Mouse (Mus musculus): ENCODE data around the gene Prkce. TPM values are rescaled to one million over a fixed set of nuclear protein-coding genes. Genes with fewer than 3 reads are reported as not detected.

Prkce gene
- polyA plus RNA-seq, 1 experiment from 2014 or later: 9.0 TPM

DNA sequence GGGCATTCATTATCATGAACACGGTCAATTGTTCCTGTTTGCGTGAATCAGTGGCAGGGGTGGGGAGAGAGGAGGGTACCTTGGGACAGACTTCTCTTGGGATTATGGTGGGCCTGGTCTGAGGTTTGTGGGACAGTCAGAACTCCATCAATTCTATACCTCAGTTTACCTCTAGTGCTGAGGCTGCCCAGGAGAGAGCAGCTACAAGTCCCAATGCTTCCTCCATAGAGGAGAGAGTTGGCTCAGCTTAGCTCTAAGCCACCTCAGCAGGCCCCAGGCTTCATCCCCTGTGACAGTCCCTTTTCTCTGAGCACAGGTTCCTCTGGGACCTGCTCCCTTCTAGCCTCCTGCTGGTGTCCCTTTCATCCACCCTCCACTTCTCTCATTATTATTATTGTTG is 507.4 kb downstream of the Prkce start:
- Histone ChIP-seq H3K27me3 (no peaks in the 10 kb centered on the region), H3K36me3 (no peaks in the 10 kb centered on the region), H3K27ac (no peak overlapping the region), H3K4me2 (no peak overlapping the region), H3K9me3 (no peaks in the 10 kb centered on the region), H3K4me3 (no peak overlapping the region), H3K9ac (no peak overlapping the region), H3K4me1 (peaks cover 8% of the 10 kb centered on the region; the same call in 1 of the 2 replicates)
- no peak for ATAC-seq (ENCODE audit: insufficient number of reproducible peaks, insufficient read depth, low FRiP score, low TSS enrichment, low read depth)
- 63% methylated on average over 2 of the region's 2 CpGs for WGBS

DNA sequence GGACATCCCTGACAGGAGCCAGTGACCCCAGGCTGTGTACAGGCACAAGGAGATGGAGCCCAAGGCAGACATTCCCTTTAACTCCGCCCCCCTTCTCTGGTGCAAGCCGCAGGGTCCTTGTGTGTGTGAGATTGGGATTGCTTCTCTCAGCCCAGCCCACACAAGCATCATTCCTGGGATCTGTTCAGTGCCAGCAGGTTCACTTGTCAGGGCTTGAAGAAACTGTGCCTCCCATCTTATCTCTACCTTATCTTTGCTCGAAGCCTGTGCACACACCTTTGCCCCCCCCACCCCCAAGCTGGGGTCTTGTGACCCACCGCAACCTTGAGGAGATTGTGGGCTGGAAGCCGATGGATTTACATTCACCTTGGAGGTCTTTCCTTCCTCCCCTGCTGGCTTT is 508.8 kb downstream of the Prkce start:
- Histone ChIP-seq H3K27ac (no peak overlapping the region), H3K4me2 (no peak overlapping the region), H3K4me1 (no peaks in the 10 kb centered on the region), H3K9me3 (no peaks in the 10 kb centered on the region), H3K9ac (no peak overlapping the region), H3K4me3 (no peak overlapping the region), H3K27me3 (no peaks in the 10 kb centered on the region), H3K36me3 (no peaks in the 10 kb centered on the region)
- no peak for ATAC-seq (ENCODE audit: insufficient number of reproducible peaks, insufficient read depth, low FRiP score, low TSS enrichment, low read depth)
- WGBS: 67% methylated on average over 5 of the region's 5 CpGs

DNA sequence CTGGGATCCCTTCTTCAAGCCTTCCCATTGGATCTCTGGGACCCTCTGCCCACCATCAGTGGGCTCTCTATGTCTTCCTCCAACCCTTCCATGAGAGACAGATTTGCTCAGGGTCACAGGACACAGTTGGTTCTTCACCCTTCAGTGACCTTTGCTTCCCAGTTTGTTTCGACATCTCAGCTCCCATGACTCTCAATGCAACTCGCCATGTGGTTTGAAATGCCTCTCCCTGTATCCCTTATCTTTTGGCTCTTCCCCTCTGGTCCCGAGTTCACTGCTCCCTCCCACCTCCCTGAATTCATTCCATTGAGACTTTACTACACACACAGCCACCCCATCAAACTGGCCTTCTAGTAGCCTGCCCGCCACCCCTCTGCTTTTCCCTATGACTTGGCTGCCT is 509.3 kb downstream of the Prkce start:
- Histone ChIP-seq H3K27ac (no peak overlapping the region), H3K36me3 (no peaks in the 10 kb centered on the region), H3K27me3 (no peaks in the 10 kb centered on the region), H3K4me3 (no peak overlapping the region), H3K9ac (no peak overlapping the region), H3K9me3 (no peaks in the 10 kb centered on the region), H3K4me1 (no peaks in the 10 kb centered on the region), H3K4me2 (no peak overlapping the region)
- 71% methylated on average over 4 of the region's 4 CpGs for WGBS
- ATAC-seq (ENCODE audit: insufficient number of reproducible peaks, insufficient read depth, low FRiP score, low TSS enrichment, low read depth): no peak

DNA sequence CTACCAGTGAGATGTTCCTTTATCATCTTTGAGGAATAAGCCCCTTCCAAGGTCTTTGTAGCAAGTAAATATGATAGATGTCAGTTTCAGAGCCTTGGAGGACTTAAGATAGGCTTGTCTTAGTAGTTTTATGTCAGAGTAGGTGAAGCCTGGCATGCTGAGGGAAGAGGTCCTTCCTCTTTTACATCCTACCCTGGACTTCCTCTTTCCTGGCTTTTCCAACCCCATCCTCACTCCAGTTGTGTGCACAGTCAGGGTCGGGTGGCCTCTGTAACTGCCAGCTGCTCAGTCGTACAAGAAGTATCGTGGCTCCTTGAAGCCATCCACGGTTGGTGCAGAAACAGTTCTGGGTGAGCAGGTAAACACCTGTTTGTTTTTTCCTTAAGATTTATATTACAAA is 517.7 kb downstream of the Prkce start:
- 92% methylated on average over 4 of the region's 4 CpGs for WGBS
- Histone ChIP-seq H3K27ac (no peak overlapping the region), H3K27me3 (no peaks in the 10 kb centered on the region), H3K9ac (no peak overlapping the region), H3K4me2 (no peak overlapping the region), H3K9me3 (no peaks in the 10 kb centered on the region), H3K4me3 (no peak overlapping the region), H3K36me3 (no peaks in the 10 kb centered on the region), H3K4me1 (no peaks in the 10 kb centered on the region)
- no peak for ATAC-seq (ENCODE audit: insufficient number of reproducible peaks, insufficient read depth, low FRiP score, low TSS enrichment, low read depth)

DNA sequence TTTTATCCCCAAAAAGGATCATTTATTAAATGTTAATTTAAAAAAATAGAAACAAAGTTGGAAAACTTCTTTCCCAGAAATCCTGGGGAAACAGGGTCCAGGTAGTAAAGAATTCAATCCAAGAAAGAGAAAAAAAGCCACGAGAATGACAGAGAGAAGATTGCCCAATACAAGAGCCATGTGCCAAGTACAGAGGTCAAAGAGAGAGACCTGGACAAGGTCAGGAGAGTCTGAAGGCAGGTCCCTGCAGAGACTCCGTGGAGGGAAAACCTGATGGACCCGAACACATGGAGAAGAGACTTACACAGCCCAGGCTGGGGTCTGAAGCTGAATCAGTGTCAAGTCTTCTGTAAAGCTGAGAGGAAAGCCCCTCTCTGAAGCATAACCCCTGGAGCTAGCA is 519.4 kb downstream of the Prkce start:
- Histone ChIP-seq H3K9ac (no peak overlapping the region), H3K4me1 (no peaks in the 10 kb centered on the region), H3K27me3 (no peaks in the 10 kb centered on the region), H3K36me3 (no peaks in the 10 kb centered on the region), H3K4me3 (no peak overlapping the region), H3K27ac (no peak overlapping the region), H3K9me3 (no peaks in the 10 kb centered on the region), H3K4me2 (no peak overlapping the region)
- 85% methylated on average over 3 of the region's 3 CpGs for WGBS
- ATAC-seq (ENCODE audit: insufficient number of reproducible peaks, insufficient read depth, low FRiP score, low TSS enrichment, low read depth): no peak

DNA sequence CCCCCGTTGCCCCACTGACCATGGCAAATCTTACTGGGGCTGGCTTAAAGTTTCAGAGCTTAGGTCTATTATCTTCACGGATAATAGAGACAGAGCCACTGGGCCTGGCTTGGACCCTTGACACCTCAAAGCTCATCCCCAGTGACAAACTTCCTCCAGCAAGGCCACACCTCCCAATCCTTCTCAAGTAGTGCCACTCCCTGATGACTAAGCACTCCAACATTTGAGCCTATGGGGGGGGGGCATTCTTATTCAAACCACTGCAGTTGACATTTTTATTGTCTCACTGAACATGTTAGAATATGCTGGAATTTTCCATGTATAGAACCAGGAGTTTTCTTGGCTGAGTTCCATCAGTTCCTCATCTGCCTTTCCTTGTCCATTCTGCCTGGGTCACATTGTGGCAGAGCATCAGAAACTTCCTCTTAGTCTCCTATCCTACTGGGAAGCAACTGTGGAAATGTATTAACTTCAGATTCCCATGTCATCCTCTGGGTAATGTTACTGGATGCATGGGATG is 523.3 kb downstream of the Prkce start:
- H3K27me3 ChIP-seq: no peaks in the 10 kb centered on the region
- H3K9me3 ChIP-seq: no peaks in the 10 kb centered on the region
- H3K4me3 ChIP-seq: no peak overlapping the region
- 90% methylated on average over 2 of the region's 2 CpGs for WGBS
- H3K36me3 ChIP-seq: no peaks in the 10 kb centered on the region
- no peak for ATAC-seq (ENCODE audit: insufficient number of reproducible peaks, insufficient read depth, low FRiP score, low TSS enrichment, low read depth)
- H3K9ac ChIP-seq: no peak overlapping the region
- H3K4me1 ChIP-seq: no peaks in the 10 kb centered on the region
- H3K4me2 ChIP-seq: no peak overlapping the region
- no peak overlapping the region for H3K27ac ChIP-seq

DNA sequence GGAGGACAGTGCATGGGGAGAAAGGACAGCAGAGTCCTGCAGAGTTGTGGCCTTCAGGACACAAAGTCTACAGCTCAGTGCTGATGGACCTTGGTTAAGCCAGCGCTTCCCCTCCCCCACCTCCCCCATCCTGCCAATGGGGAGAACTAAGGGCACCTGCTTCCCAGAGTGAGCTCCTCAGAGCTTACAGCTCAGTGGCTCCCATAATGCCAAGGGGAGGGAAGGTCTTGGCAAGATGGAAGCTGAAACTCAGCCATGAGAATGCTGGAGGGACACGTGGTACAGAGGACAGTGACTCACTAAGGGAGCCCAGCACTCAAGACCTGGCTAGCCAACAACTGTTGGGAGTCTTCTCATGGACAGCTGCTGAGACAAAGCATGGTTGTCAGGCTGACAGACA is 530.2 kb downstream of the Prkce start:
- WGBS: 80% methylated on average over 2 of the region's 2 CpGs
- no peaks in the 10 kb centered on the region for H3K36me3 ChIP-seq
- H3K4me1 ChIP-seq: no peaks in the 10 kb centered on the region
- no peak overlapping the region for H3K4me2 ChIP-seq
- H3K9me3 ChIP-seq: no peaks in the 10 kb centered on the region
- no peaks in the 10 kb centered on the region for H3K27me3 ChIP-seq
- ATAC-seq (ENCODE audit: insufficient number of reproducible peaks, insufficient read depth, low FRiP score, low TSS enrichment, low read depth): no peak
- no peak overlapping the region for H3K9ac ChIP-seq
- no peak overlapping the region for H3K4me3 ChIP-seq
- no peak overlapping the region for H3K27ac ChIP-seq

DNA sequence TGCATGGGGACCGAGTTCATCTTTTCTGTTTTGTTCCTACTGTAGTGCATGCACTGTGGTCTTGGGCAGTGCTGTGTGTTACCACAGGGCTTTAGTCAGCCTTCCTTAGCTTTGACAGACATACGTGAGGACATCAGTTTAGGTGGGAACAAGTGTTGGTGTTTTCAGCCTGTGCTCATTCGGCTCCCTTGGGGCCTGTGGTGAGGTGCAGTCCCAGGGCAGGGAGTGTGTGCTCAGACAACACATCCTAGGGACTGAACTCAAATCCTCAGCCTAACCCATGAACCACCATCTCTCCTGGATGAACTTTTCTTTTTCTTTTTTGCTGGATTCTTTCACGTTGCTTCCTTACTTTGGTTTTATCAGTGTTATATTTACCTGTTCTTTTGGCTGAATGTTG is 535.8 kb downstream of the Prkce start:
- ATAC-seq (ENCODE audit: insufficient number of reproducible peaks, insufficient read depth, low FRiP score, low TSS enrichment, low read depth): no peak
- no peaks in the 10 kb centered on the region for H3K9me3 ChIP-seq
- H3K9ac ChIP-seq: no peak overlapping the region
- H3K36me3 ChIP-seq: no peaks in the 10 kb centered on the region
- H3K27me3 ChIP-seq: no peaks in the 10 kb centered on the region
- no peak overlapping the region for H3K4me3 ChIP-seq
- no peak overlapping the region for H3K27ac ChIP-seq
- peaks cover 5% of the 10 kb centered on the region; the same call in 1 of the 2 replicates for H3K4me1 ChIP-seq
- 78% methylated on average over 4 of the region's 4 CpGs for WGBS
- no peak overlapping the region for H3K4me2 ChIP-seq

DNA sequence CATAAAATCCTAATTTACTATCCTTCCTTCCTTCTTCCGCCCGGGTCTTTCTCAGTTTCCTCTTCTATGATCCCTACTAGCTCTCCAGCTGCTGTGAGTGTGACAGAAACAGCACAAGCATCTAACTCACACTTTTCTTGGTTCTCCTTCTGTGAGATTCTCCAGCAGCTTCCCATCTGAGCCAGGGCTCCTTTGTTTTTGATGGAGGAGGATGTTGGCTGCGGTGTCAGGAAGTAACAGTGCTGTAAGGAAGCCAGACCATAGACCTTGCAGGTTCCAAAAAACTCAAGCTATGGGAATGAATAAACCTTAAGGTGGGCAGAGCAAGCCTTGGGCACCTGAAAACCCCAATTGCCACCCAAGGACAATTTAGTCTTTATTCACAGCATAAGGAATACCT is 537.7 kb downstream of the Prkce start:
- Histone ChIP-seq H3K9me3 (no peaks in the 10 kb centered on the region), H3K27me3 (no peaks in the 10 kb centered on the region), H3K27ac (no peak overlapping the region), H3K4me3 (no peak overlapping the region), H3K4me2 (no peak overlapping the region), H3K9ac (no peak overlapping the region), H3K36me3 (no peaks in the 10 kb centered on the region), H3K4me1 (peaks cover 5% of the 10 kb centered on the region; the same call in 1 of the 2 replicates)
- whole genome bisulfite sequencing: 85% methylated on average over 3 of the region's 3 CpGs
- ATAC-seq (ENCODE audit: insufficient number of reproducible peaks, insufficient read depth, low FRiP score, low TSS enrichment, low read depth): no peak

DNA sequence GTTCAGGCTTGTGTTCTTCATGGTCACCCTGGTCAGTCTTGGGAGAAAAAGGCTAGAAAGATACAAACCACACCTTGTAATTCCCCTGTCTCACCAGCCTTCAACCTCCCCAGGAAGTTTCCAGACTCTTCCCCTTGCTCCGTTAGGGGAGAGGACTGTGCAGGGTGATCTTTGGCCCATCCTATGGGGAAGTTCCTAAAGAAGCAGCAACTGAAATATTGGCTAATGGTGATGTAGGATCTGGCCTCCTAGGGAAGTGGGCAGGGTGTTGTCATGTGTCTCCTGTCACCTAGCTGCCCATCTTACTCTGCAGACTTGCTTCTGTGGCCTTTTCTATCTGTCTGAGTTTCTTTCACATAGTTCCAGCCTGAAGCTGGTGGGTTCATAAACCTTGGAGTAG is 538.9 kb downstream of the Prkce start:
- no peak overlapping the region for H3K9ac ChIP-seq
- no peak overlapping the region for H3K4me2 ChIP-seq
- no peak for ATAC-seq (ENCODE audit: insufficient number of reproducible peaks, insufficient read depth, low FRiP score, low TSS enrichment, low read depth)
- H3K27me3 ChIP-seq: no peaks in the 10 kb centered on the region
- no peak overlapping the region for H3K4me3 ChIP-seq
- H3K4me1 ChIP-seq: peaks cover 5% of the 10 kb centered on the region; the same call in 1 of the 2 replicates
- no peak overlapping the region for H3K27ac ChIP-seq
- no peaks in the 10 kb centered on the region for H3K36me3 ChIP-seq
- H3K9me3 ChIP-seq: no peaks in the 10 kb centered on the region
- 70% methylated on average over 1 of the region's 1 CpGs for WGBS

Other genes with a start within 250 kb of the Prkce start
- gene Srbd1, start 22.6 kb upstream of the Prkce start, polyA plus RNA-seq (2015; fragmentation: Nextera tagmentation; extraction: Ambion mirVana): 21.1 and 22.8 TPM in 2 replicates

Measured in embryonic facial prominence, embryonic 13.5 days (tissue).